Mouse (Mus musculus): Measurements from ENCODE around the gene Trim14.

The Trim14 gene

GRCm38 (mm10) chr4:46562037-46562436 is 26.1 kb upstream of the Trim14 start:
- no peak for DNase-seq (ENCODE audit: low read depth)

GRCm38 (mm10) chr4:46560069-46560705 is 24.2 kb upstream of the Trim14 start:
- DNase-seq (ENCODE audit: low read depth), result no peak

GRCm38 (mm10) chr4:46558672-46559667 is 23.0 kb upstream of the Trim14 start:
- no peak for DNase-seq (ENCODE audit: low read depth)

GRCm38 (mm10) chr4:46556933-46557332 is 21.0 kb upstream of the Trim14 start:
- DNase-seq (ENCODE audit: low read depth), result no peak

GRCm38 (mm10) chr4:46555762-46556161 is 19.8 kb upstream of the Trim14 start:
- no peak for DNase-seq (ENCODE audit: low read depth)

- DNase-seq (ENCODE audit: low read depth), result no peak
These were observed 18.5 kb upstream of the Trim14 start for GRCm38 (mm10) chr4:46554295-46555069.

GRCm38 (mm10) chr4:46553864-46554263 is 17.9 kb upstream of the Trim14 start:
- DNase-seq (ENCODE audit: low read depth), result no peak

- DNase-seq (ENCODE audit: low read depth), result no peak
These were observed 14.5 kb upstream of the Trim14 start for GRCm38 (mm10) chr4:46550406-46550805.

GRCm38 (mm10) chr4:46549979-46550378 is 14.0 kb upstream of the Trim14 start:
- no peak for DNase-seq (ENCODE audit: low read depth)

GRCm38 (mm10) chr4:46546709-46547108 is 10.8 kb upstream of the Trim14 start:
- no peak for DNase-seq (ENCODE audit: low read depth)

- no peak for DNase-seq (ENCODE audit: low read depth)
These were observed 9.6 kb upstream of the Trim14 start for GRCm38 (mm10) chr4:46545498-46545897.

- DNase-seq (ENCODE audit: low read depth), result no peak
These were observed 8.4 kb upstream of the Trim14 start for GRCm38 (mm10) chr4:46544313-46544712.

GRCm38 (mm10) chr4:46543366-46544050 is 7.6 kb upstream of the Trim14 start:
- DNase-seq (ENCODE audit: low read depth), result no peak

GRCm38 (mm10) chr4:46541707-46542106 is 5.8 kb upstream of the Trim14 start:
- no peak for DNase-seq (ENCODE audit: low read depth)

- no peak for DNase-seq (ENCODE audit: low read depth)
These were observed 3.2 kb upstream of the Trim14 start for GRCm38 (mm10) chr4:46539167-46539566.

GRCm38 (mm10) chr4:46535094-46535830 is 679 bp downstream of the Trim14 start:
- DNase-seq (ENCODE audit: low read depth), result no peak

- no peak for DNase-seq (ENCODE audit: low read depth)
These were observed 1.8 kb downstream of the Trim14 start for GRCm38 (mm10) chr4:46533934-46534720.

GRCm38 (mm10) chr4:46532926-46533325 is 3.0 kb downstream of the Trim14 start:
- no peak for DNase-seq (ENCODE audit: low read depth)

- no peak for DNase-seq (ENCODE audit: low read depth)
These were observed 3.4 kb downstream of the Trim14 start for GRCm38 (mm10) chr4:46532511-46532910.

GRCm38 (mm10) chr4:46529722-46530121 is 6.2 kb downstream of the Trim14 start:
- no peak for DNase-seq (ENCODE audit: low read depth)

Data from fibroblast of lung, adult 2 months (primary cell).